Mouse (Mus musculus) frontal cortex, postnatal 36 days (tissue): ENCODE results near the gene Rpp25l.
"Not testable (repeated sequence)": the region's sequence is repeated elsewhere in the genome, so short reads cannot be mapped to it uniquely, and the experiment has no call there.

Source experiments
- DNase-seq, 2 experiments: peaks; one replicate each; pipeline ENCODE4 v3.0.0; 2022; ENCODE audit warnings: low spot score in 2 of 2

The Rpp25l gene

GRCm38 (mm10) chr4:41737602-41738255 is 24.4 kb upstream of the Rpp25l start:
- DNase-seq: peak; percentile 69 to 82

GRCm38 (mm10) chr4:41731052-41731765 is 17.9 kb upstream of the Rpp25l start, which contains the start of gene Arid3c:
Arid3c (minus strand) TSS chr4:41731142.
- no peak for DNase-seq

DNA sequence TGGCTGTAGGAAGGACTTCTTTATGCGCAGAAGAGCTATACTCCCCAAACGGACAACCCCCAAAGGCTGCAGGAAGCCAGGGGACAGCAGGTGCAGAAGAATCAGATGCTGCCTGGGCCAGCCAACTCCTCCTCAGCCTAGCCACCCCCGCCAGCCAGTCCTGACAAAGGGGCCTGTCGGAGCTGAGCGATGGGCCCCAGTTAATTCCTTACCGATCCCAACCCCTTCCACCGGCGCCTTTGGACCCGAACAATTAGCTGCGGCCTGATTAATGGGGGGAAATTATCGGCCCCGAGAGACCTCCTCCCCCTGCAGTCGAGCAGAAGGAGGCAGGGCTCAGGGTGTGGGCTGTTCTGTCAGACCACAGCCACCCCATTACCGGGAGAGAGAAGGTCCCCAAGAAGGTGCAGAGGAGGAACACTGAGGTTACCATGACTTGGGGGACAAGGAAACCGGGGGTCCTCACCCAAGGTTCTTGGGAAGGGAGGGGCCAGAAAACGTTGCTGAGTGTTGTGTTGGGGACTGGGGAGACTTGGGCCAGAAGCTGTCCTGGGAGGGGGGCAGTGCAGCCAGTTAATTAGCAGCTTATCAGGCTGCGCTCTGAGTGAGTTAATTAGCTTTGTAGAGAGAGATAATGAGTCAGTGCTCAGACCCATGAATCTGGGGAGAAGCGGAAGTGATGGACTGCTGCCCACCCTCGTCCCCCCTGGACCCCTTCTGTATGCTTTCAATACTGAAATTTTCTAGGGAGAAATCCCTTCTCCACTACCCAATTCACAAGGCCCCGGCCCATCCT is 13.7 kb upstream of the Rpp25l start:
- DNase-seq: no peak

DNA sequence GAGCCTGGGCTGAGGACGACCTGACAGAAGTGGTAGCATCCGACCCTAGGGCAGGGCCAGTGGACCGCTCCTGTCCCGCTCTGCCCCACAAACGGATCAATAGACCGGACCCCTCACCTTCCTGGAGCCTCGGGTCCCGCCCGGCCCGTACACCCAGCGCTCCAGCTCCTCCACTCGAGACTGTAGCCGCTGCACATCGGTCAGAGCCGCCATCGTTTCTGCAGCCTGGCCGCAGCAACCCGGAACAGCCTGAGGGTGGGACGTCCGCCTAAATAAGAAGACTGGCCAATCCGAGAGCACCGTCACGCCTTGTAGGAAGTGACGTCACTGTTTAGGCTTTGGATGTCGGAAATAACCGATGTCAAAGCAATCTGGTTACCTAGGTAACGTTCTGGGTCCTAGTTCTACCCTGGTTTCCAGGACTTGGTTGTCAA is 9.6 kb upstream of the Rpp25l start, which contains the start of gene Dctn3:
Gene Dctn3 (minus strand): TSS at position 253 of the 434 bp plus-strand sequence.
- DNase-seq: peak; percentile 87 to 97

DNA sequence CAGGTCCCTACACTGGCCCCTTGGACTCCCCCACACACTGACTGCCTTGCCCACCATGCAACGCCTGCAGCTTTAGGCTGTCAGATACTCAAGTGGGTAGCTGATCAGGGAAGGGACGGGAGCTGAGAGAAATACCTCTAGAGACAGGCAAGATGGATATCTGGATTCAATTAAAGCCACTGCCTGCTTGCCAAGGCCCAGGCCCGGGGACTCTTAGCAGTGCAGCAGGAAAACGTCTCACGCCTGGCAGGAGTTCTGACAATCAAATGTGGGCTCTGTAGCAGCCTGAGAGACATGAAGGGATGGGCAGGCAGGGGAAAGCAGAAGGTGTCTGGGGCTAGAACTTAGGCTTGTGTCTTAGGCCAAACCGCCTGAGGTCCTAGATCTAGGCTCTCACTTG is 3.5 kb upstream of the Rpp25l start:
- DNase-seq: no peak

DNA sequence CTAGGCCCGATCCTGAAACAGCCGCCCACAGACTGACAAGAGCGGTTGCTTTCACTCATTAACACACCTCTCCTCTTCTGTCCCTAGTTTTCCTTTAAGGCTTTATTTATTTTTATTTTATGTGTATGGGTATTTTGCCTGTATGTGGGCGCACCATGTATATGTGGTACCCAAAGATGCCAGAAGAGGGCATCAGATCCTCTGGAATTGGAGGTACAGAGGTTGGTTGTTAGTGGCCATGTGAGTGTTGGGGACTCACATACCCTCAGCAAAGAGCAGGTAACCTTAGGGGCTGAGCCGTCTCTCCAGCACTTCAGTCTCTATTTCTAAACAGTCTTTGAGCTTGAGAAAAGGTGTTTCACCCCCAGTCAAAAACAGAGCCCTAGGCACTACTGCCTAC is 2.3 kb upstream of the Rpp25l start:
- DNase-seq: peak in 1 of 2 experiments; percentile 76

DNA sequence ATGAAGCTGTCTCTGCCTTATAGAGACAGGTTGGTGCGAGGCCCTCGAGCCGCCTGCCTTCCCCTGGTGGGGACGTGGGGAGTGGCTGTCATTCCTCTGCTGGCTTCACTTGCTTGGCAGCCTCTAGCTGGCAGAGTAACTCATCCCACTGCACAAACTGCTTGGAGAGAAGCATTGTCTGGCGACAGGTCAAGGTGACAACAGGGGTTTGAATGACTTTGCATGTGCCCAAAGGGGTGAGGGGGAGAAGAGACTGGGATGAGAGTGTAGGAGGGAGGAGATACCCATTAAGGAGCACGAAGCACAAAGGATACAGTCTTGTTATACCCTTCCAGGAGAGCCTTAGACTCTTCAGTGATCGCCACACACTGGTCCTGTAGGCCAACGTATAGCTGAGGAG is 1.7 kb upstream of the Rpp25l start:
- no peak for DNase-seq

DNA sequence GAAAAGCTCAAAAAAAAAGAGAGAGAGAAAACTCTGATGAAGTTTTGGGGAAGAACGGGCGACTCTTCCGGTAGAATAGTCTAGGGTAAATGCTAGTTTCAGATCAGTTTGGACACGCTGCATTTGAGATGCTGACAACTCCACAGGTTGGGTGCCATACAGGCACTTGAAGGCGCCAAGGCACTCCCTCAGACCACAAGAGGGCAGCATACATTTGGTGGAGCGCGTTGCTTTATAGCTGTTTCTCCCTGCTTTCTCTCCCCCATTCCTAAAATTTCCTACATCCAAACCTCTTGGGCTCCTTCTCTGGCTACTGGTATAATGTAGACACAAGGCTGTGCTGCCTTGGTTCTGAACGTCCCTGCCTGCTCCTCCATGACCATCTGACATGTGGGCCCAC is 942 bp upstream of the Rpp25l start:
- peak in 1 of 2 experiments; percentile 84 for DNase-seq

DNA sequence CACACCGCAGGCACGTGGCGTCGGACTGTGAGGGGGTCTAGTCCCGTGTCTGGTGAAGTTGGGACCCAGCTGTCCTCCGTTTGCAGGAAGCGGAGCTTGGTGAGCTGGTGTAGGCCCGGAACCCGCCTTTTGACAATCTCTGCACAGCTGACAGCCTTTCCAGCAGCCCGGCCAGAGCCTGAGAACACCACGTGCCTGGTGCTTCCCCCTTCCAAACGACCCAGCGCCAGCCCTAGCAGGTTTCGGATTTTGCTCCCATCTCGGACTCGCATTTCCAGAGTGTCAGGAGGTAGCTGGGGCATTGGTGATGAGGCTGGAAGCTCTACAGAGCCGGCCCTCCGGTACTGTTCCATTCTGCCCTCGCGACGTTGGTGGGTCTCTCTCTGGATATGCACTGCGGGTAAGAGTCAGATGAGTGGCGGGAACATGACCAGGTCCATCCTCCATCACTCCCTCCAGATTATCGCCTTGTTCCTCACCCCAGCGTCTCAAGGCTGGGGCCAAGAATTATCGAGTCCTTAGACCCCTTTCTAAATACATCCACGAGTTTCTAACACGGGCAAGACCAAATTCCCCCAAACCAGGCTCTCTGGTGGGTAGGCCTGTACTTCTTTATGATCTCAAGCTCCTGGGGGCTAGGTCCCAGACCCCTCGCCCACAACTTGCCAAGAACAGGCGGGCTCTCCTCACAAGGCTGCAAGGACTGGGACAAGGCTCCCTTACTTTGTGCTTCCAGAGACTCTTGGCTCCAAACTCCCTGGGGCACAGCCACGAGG is 725 bp downstream of the Rpp25l start:
- no peak for DNase-seq

DNA sequence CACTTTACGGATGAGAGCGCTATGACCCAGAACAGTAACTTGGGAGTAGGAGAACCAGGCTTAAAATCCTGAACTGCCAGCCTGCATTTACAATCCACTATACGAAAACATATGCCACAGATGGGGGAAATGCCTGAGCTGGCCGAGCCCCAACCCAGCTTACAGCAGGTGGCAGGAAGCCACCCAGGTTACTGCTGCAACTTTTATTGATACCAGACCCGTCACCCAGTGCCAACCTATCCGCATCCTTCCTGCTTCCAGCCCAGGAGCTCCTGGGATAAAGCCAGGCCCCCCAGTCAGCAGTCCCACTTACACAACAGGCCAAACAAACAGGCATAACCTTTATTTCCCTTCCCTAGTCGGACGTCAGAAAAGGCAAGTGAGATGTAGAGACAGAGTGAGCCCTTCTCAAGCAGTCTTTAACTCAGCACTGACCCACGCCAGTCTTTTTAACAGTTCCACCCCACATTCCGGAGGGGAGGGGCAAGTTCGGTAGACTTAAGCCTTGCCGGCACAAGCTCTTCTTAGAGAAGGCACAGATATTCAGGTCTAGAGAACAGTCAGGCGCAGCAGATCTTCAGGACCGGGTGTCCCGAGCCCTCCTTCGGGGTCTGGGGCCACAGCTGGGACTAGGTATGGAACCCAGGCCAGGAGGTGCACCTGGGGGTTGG is 1.5 kb downstream of the Rpp25l start:
- no peak for DNase-seq

- DNase-seq: no peak
Measured at GRCm38 (mm10) chr4:41710229-41710628, 3.1 kb downstream of the Rpp25l start.

DNA sequence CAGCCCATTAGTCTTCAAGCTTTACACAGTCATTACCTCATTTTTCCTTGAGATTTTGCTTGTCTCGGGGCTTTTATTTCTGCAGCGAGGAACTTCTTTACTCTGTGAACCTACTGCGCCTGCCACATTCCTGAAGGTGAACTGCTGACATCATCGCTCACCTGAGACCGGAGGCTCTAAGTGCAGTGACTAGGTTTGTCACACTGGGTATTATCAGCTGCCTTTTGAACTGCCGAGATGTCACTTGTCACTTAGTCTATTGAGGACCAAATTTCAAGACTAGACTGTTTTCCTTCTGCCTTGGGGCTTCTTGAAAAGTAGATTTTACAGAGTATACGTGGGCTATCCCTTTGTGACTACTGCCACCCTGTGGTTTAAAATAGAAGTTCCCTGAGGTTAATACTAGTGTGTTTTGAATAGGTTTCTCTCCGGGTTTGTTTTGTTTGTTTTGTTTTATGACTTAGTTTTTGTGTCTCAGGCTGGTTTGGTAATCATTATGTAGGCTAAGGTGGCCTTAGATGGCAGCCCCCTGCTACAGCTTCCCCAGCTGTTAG is 5.1 kb downstream of the Rpp25l start:
- DNase-seq: peak in 1 of 2 experiments; percentile 66

DNA sequence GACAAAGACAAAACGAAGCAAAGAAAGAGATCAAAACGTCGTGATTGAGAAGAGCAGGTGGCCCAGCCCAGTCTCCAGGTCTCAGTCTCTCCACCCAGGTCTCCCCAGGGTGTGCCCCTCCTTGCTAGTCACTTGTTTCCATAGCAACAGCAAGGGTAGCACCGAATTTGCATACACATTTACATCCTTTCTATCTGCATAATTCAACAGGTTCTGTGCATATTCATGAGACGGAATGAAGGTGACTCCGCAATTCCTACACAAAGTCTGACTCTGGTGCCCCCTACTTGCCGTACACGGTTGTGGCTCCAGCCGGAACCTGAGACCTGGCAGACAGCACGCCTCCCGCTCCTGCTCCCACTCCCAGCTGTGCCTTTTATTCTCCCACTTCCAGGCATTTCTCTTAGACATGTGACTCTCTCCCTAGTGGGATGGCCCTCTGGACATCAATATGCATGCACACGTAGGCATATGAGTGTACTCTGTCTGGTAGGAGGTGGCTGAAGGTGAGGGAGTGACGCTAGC is 6.3 kb downstream of the Rpp25l start:
- peak; percentile 80 to 84 for DNase-seq

DNA sequence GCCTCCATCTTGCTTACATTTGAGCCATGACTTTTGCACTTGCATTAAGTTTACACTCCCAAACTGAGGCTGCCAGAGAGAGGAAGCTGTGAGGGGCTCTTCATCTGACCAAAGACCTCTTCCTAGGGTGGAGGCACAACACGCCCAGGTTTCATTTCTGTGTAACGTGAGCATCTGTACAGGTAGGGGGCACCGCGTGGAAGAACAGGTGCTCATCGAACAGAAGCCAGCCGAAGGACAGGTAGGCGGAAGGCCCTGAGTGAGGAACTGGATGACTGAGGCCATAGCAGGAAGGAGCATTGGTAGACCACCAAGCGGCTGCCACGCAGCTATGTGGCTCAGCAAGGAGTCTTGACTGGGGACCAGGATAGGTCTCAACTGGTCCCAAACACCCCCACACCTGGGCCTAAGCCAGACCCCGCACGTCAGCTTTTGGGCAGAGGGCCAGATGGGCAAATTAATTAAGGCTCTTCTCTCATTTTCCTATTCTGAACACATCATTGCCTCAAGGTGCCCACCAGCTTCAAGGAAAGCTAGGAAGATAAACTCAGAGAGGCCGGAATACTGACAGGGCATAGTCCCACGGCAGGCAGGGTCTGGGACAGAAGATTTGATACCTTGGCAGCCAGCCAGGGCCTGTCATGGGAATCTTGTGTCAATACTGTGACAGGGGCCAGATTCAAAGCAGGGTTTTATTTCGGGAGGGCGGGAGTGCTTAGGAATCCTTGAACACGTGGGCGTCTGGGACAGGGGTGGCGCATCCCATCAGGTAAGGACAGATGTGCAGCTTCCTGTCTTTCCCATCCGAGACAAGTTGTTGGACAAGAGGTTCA is 7.2 kb downstream of the Rpp25l start:
- no peak for DNase-seq

GRCm38 (mm10) chr4:41704651-41705050 is 8.7 kb downstream of the Rpp25l start:
- no peak for DNase-seq

DNA sequence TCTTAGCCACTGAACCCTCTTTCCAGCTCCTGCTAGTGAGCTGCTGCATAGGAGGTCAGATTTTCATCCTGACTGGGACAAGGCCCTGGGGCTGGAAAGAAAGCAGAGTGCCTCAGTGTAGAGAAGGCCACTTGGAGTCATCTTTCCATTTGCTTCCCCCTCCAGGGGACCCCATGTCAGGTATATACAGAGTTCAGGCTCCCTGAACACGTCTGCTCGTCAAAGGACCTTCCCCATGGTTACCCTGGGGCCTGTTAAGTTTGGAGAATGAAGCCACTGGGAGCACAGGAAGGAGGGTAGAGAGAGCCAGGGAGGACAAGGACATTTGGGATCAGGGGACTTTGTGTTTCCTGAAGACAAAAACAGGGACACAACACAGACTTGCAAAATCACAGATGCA is 11.1 kb downstream of the Rpp25l start:
- DNase-seq: not testable (repeated sequence)

- DNase-seq: not testable (repeated sequence)
Measured at GRCm38 (mm10) chr4:41700224-41700623, 13.1 kb downstream of the Rpp25l start.

DNA sequence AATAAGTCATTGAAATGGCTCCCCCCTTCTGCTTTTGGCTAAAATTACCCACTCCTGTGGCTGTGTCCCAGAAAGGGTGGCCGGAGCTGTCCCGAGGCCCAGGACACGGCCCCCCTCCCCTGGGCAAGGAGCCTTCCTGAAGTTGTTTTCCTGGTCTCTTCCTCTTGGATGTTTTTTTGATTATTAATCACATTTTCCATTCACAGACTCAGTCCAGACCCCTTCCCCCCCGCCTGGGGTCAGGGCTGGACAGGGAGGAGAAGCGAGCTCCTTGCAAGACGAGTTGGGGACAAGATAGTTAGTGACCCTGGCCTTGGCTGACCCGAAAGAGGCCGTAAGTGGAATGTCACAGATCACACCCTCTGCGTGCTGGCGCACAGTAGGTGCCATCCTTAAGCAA is 13.6 kb downstream of the Rpp25l start, which contains the start of gene Il11ra1:
Gene Il11ra1 (plus strand): TSS at position 207 of the 400 bp plus-strand sequence.
- not testable (repeated sequence) for DNase-seq

DNA sequence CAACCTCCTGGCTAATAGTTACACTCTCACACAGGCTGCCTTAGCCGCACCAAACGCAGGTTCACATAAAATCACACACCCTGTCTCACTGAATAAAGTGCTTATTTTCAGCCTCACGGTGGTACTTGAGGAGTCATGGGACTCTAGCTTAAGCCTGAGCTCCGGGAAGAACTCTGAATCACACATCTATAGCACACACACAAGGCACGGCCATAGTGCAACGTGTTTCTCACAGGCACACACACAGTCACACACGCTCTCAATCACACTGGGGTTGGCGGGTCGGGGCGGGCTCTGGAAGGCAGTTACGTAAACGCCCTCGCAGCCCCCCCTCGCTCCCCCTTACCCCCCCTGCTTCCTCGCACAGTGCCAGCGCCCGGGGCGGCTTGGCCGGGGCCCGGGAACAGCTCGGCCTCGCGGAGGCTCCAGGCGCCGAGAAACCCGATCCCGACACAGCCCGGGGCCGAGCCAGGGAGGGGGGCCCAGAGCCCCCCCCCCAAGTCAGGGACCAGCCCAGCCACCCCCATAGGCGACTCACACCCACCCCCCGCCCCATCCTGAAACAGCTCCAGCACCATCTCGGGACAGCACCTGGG is 14.8 kb downstream of the Rpp25l start:
- DNase-seq: not testable (repeated sequence)
